Mouse (Mus musculus): ENCODE data around the gene Inca1. TPM values are rescaled to one million over a fixed set of nuclear protein-coding genes. Genes with fewer than 3 reads are reported as not detected.

Gene Inca1
- polyA plus RNA-seq (2017; shearing (Covaris generic)), result 0.86 TPM

DNA sequence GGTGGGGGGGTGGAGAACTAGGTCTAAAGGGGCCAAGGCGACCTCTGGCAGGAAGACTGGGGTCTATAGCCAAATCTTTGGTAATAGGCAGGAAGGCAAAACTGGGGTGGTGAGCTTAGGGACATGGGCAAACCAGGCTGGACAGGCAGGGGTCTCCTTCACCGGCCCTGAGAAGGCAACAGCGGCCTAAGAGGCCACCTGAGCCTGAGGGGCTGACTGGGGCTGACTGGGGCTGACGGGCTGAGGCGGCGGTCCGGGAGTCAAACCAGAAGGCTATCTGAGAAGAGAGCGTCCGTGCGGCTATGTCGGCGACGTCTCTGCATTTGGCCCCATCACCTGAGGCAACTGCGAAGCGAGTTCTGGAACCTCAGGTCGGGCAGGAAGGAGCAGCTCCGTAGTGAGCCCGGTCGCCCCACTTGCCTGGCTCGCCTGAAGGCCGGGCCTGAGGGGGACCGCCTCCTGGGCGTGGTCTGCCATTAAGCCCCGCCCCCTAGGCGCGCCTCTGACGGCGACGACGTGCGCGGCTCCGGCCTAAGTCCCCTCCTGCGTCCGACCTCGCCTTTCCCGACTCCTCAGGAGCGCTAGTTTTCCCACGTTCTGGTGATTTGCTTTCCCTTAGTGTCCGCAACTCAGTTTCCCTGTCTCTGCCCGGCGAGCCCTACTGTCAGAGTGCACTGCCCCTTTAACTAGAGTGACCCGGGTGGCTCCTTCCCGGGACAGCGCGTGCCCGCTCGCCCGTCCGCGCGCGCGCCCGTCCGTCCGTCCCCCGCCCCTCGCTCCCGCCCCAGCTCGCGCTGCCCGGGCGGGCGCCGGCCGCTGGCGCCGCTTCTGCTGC is at the start of gene Inca1, which contains the start of gene Kif1c:
TSS of gene Inca1 (minus strand) at position 434 of the 835 bp plus-strand sequence.
TSS of gene Kif1c (plus strand) at position 827 of the 835 bp plus-strand sequence.

DNA sequence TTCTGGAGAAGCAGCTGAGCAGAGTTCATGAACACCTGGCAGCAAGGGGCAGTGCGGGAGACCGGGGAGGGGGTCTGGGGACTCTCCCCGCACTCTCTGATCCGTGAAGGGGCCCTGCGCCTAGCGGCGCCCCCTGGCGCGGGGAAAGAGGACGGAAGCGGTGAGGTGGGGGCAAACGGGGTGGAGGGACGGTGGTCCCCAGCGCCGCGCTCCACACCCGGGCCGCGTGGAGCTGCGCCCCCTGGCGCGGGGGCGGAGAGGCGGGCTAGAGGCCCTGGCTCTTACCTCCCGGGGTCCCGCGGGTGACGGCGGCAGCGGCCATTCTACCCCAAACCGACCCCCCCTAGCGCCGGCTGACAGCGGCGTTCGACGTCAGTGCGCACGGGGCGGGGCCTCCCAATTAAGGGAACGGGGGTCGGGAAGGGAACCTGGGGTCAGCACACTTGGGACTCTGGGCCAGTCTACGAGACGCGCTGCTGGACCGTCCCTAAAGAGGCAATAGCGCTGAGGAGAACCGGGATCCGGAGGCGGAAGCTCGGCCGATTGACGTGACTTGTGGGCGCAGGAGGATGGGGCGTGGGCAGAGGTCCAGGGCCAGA is 12.3 kb downstream of the Inca1 start, which contains the start of gene Camta2:
TSS of gene Camta2 (minus strand) at position 505 of the 599 bp plus-strand sequence.

DNA sequence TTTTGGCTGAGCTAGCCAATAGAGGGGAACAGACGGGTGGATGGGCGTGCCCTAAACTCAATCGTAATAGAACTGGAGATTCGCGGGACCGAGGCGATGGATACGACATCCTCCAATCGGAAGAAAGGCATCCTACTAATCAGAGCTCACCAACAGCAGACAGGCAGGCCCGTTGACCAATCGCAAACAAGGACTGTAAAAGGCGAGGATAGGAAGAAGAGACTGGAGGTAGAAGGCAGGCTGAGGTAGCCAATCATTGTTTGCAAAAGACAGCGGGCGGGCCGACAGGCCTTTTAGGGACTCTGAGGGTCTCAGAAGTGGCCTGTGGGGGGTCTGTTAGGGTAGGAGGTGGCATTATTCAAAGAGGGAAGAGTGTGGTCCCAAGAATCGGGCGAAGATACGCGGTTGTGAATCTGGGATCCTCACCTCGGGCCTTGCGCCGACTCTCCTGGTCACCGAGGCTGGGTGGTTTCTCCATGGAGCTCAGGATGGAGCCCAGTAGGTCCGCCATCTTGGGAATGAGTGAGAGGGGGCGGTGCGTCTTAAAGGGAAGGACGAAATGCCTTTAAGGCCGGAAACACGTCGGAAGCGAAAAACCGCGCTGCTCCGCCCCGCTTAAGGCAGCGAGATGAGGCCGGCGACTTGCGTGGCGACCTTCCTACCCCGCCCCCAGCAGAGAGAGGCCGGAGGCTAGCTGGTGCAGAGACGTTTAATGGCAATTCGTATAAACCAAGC is 31.0 kb downstream of the Inca1 start, which contains the start of gene Spag7:
TSS of gene Spag7 (minus strand) at position 646 of the 735 bp plus-strand sequence.

DNA sequence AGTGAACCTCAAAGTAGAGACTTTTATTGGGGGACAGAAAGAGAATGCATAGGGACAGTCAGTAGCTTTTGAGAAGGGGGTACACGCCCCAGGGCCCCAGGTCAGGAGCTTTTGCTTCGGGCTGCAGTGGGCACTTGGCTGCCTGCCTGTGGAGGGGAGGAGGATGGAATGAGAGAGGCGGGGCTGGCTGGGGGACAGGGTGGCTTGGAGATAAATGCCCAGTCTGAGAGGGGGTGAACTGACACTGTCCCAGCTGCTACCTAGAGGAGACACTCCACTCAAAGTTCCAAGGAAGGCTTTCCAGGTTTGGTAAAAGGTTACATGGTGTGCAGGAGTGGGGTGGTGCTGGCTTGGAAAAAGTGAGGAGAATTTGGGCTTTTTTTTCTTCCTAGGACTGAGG is 43.0 kb downstream of the Inca1 start, which contains the start of gene Eno3:
TSS of gene Eno3 (plus strand) at position 239 of the 400 bp plus-strand sequence.

DNA sequence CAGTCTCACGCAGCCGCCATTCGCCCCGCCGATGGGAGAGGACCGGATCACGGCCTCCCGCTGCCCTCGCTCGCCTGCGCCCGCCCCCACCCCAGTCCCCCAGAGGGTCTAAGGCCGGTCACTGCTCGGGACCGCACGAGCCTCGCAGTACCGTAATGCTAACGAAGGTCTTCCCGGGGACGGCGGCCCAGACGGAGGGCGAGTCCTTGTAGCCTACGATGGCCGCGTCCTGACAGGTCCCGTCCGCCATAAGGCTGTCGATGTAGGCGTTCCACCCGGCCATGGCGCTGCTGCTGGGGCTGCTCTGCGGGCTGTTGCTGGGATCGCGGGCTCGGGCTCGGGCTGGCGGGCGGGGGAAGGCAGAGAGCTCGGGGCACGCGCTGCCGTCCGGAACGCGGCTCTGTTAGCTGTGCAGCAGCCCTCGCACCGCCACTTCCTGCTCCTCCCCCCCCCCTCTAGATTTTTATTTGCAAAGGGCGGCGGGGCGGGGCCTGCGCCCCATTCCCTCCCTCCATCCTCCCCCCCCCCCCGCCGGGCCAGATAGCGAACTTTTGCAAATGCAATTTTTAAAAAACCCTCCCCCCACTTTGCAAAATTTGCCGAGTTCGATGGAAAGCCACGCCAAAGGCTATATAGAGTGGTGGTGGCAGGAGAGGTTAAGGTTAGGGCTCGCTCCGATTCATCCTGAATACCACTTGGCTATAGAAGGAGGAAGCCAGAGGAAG is 45.6 kb downstream of the Inca1 start, which contains the start of gene Pfn1:
TSS of gene Pfn1 (minus strand) at position 447 of the 725 bp plus-strand sequence.

DNA sequence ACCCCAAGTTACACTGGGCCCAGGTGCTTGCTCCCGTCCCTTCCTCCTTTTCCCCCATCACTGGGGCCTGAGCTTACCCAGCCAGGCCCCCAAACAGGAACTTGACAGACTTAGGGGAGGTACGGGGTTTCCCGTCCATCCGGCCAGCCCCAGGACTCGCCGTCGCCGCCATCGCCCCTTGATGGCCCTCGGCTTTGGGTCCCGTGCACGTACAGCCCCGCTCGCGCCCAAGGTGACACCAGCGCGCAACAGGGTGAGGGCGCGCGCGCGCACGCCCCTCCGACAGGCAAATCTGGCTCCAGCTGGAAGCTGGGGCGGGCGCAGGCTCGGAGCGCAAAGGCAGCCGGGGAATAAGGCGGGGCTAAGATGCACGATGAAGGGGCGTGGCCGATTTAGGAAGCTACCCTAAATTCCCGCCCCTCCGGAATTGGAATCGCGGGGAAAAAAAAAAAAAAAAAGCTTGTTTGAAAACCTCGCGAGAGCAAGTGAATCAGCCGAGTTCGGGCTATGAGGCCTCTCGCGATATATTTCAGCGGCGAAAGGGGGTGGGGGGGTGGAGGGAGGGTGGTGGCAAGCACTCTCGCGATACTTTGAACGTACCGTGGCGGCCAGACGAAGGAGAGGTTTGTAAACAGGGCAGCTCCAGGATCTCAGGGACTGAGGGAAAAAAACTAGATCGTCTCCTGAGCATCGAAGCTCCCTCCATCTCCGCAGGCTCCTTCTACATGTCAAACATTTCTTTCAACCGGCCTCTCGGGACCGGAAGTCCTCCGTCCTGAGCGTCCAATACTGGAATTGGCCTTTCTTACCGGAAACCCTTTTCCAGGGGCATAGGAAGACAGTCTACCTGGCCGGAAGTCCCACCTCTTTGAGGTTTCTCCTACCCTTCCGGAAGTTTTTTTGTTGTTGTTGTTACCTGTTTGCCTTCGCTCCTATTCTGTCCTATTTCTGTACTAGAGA is 53.0 kb downstream of the Inca1 start, which contains the start of the genes Rnf167 and Slc25a11:
TSS of gene Rnf167 (plus strand) at position 545 of the 960 bp plus-strand sequence.
TSS of gene Slc25a11 (minus strand) at position 789 of the 960 bp plus-strand sequence.

DNA sequence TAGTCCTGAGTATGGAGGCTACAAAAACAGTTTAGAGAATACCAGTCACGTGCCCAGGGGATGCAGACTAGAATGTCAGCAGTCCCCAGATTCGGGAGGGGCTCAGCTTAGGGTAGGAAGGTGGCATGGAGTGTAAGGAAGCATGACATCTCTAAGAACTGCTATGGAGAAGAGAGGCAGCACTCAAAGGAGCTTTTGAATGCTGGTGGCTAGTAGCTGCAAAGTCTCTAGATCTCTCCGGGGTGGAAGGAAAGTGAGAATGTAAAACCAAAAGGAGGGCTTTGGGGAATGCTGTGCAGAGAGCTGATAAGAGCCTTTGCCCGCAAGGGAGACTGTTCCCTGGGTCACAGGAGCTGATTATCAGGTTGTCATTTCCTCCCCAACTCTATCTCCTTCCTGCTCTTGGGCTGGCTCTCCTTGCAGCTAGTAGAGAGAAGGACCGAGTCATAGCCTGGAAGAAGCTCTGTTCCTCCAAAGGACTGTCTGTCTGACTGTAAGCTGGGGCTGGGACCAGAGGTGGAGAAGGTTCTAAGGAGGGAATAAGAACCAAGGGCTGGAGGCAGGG is 61.2 kb downstream of the Inca1 start, which contains the start of gene Gp1ba:
TSS of gene Gp1ba (plus strand) at position 409 of the 565 bp plus-strand sequence.

Other genes starting within 250 kb of the Inca1 start
- gene Med11, start 248.2 kb downstream of the Inca1 start, polyA plus RNA-seq (2017; shearing (Covaris generic)), result 92.8 TPM
- gene Zmynd15, start 240.7 kb downstream of the Inca1 start, polyA plus RNA-seq (2017; shearing (Covaris generic)), result not detected
- gene Cxcl16, start 240.2 kb downstream of the Inca1 start, polyA plus RNA-seq (2017; shearing (Covaris generic)), result 1.0 TPM
- gene Tm4sf5, start 194.9 kb downstream of the Inca1 start, polyA plus RNA-seq (2017; shearing (Covaris generic)), result 3.0 TPM
- gene Vmo1, start 185.5 kb downstream of the Inca1 start, polyA plus RNA-seq (2017; shearing (Covaris generic)), result not detected
- gene Gltpd2, start 181.0 kb downstream of the Inca1 start, polyA plus RNA-seq (2017; shearing (Covaris generic)), result not detected
- 416 TPM for gene Psmb6, start 174.8 kb downstream of the Inca1 start, polyA plus RNA-seq (2017; shearing (Covaris generic))
- not detected for gene Gm40193, start 167.2 kb downstream of the Inca1 start, polyA plus RNA-seq (2017; shearing (Covaris generic))
- gene Pld2, start 160.1 kb downstream of the Inca1 start, polyA plus RNA-seq (2017; shearing (Covaris generic)), result 2.6 TPM
- 8.6 TPM for gene Mink1, start 137.3 kb downstream of the Inca1 start, polyA plus RNA-seq (2017; shearing (Covaris generic))
- gene 4930544D05Rik, start 84.3 kb downstream of the Inca1 start, polyA plus RNA-seq (2017; shearing (Covaris generic)), result 0.50 TPM
- 2.3 TPM for gene Chrne, start 80.9 kb downstream of the Inca1 start, polyA plus RNA-seq (2017; shearing (Covaris generic))
- gene Gp1ba, start 61.0 kb downstream of the Inca1 start, polyA plus RNA-seq (2017; shearing (Covaris generic)), result 0.10 TPM
- gene Rnf167, start 52.9 kb downstream of the Inca1 start, polyA plus RNA-seq (2017; shearing (Covaris generic)), result 454 TPM
- gene Slc25a11, start 52.7 kb downstream of the Inca1 start, polyA plus RNA-seq (2017; shearing (Covaris generic)), result 131 TPM
- 2,554 TPM for gene Pfn1, start 45.5 kb downstream of the Inca1 start, polyA plus RNA-seq (2017; shearing (Covaris generic))
- 22.9 TPM for gene Eno3, start 43.0 kb downstream of the Inca1 start, polyA plus RNA-seq (2017; shearing (Covaris generic))
- gene Spag7, start 30.7 kb downstream of the Inca1 start, polyA plus RNA-seq (2017; shearing (Covaris generic)), result 91.0 TPM
- gene Camta2, start 12.1 kb downstream of the Inca1 start, polyA plus RNA-seq (2017; shearing (Covaris generic)), result 53.2 TPM
- gene Kif1c, start 393 bp upstream of the Inca1 start, polyA plus RNA-seq (2017; shearing (Covaris generic)), result 0.47 TPM
- 5.8 TPM for gene Zfp3, start 64.1 kb upstream of the Inca1 start, polyA plus RNA-seq (2017; shearing (Covaris generic))
- gene Scimp, start 112.4 kb upstream of the Inca1 start, polyA plus RNA-seq (2017; shearing (Covaris generic)), result 0.46 TPM
- 9.8 TPM for gene Rabep1, start 144.6 kb upstream of the Inca1 start, polyA plus RNA-seq (2017; shearing (Covaris generic))

All from CD4-positive, CD25-positive, alpha-beta regulatory T cell, adult 9 weeks (primary cell).